Mouse (Mus musculus): Measurements from ENCODE around the gene Phf10. TPM values are rescaled to one million over a fixed set of nuclear protein-coding genes. Genes with fewer than 3 reads are reported as not detected.
"Not testable (repeated sequence)": the region's sequence is repeated elsewhere in the genome, so short reads cannot be mapped to it uniquely, and the experiment has no call there.

Phf10 gene
- polyA plus RNA-seq, 1 experiment from 2014 or later, result 48.6 TPM

- no peak overlapping the region for H3K4me3 ChIP-seq (ENCODE audit: low read depth, low read length)
- DNase-seq (ENCODE audit: low spot score) (no peak), ATAC-seq (replicated peaks; ENCODE audit: low FRiP score, low TSS enrichment, low read depth) (no peak)
- no peaks in the 10 kb centered on the region for H3K27me3 ChIP-seq (replicated peaks; ENCODE audit: control insufficient read depth, insufficient read depth, low read length)
- H3K9ac ChIP-seq (ENCODE audit: low read length), result no peak overlapping the region
- H3K36me3 ChIP-seq (ENCODE audit: control insufficient read depth, insufficient read depth, low read length), result peaks cover 89% of the 10 kb centered on the region
- H3K27ac ChIP-seq (ENCODE audit: low read depth), result no peak overlapping the region
- H3K4me1 ChIP-seq (replicated peaks; ENCODE audit: control insufficient read depth, insufficient read depth, low read length), result peaks cover 10% of the 10 kb centered on the region; the same call in 1 of the 2 replicates
- H3K4me2 ChIP-seq (ENCODE audit: low read length), result no peak overlapping the region
- H3K9me3 ChIP-seq (ENCODE audit: control insufficient read depth, low read length), result no peaks in the 10 kb centered on the region
- 88% methylated on average over 7 of the region's 7 CpGs for WGBS
These were observed 11.8 kb downstream of the Phf10 start for GRCm38 (mm10) chr17:14949161-14949827.

- H3K4me3 ChIP-seq (ENCODE audit: low read depth, low read length), result no peak overlapping the region
- H3K9ac ChIP-seq (ENCODE audit: low read length), result no peak overlapping the region
- no peaks in the 10 kb centered on the region for H3K27me3 ChIP-seq (replicated peaks; ENCODE audit: control insufficient read depth, insufficient read depth, low read length)
- no peak for DNase-seq (ENCODE audit: low spot score)
- 95% methylated on average over 1 of the region's 1 CpGs for WGBS
- peaks cover 20% of the 10 kb centered on the region for H3K4me1 ChIP-seq (replicated peaks; ENCODE audit: control insufficient read depth, insufficient read depth, low read length)
- peak overlapping the region; percentile 95; the same call in 1 of the 2 replicates for H3K4me2 ChIP-seq (ENCODE audit: low read length)
- no peak overlapping the region for H3K27ac ChIP-seq (ENCODE audit: low read depth)
- H3K36me3 ChIP-seq (ENCODE audit: control insufficient read depth, insufficient read depth, low read length), result peaks cover 48% of the 10 kb centered on the region
- no peaks in the 10 kb centered on the region for H3K9me3 ChIP-seq (ENCODE audit: control insufficient read depth, low read length)
- no peak for ATAC-seq (replicated peaks; ENCODE audit: low FRiP score, low TSS enrichment, low read depth)
These were observed 16.5 kb downstream of the Phf10 start for GRCm38 (mm10) chr17:14944551-14944950.

GRCm38 (mm10) chr17:14943729-14944059 lies 17.4 kb downstream of the Phf10 start:
- Histone ChIP-seq H3K4me1 (replicated peaks; ENCODE audit: control insufficient read depth, insufficient read depth, low read length) (peaks cover 20% of the 10 kb centered on the region), H3K9me3 (ENCODE audit: control insufficient read depth, low read length) (no peaks in the 10 kb centered on the region), H3K4me3 (ENCODE audit: low read depth, low read length) (peak overlapping the region; percentile 87), H3K4me2 (ENCODE audit: low read length) (peak overlapping the region; percentile 95), H3K27me3 (replicated peaks; ENCODE audit: control insufficient read depth, insufficient read depth, low read length) (no peaks in the 10 kb centered on the region), H3K9ac (ENCODE audit: low read length) (peak overlapping the region; percentile 77), H3K27ac (ENCODE audit: low read depth) (peak overlapping the region; percentile 65; the same call in 1 of the 2 replicates), H3K36me3 (ENCODE audit: control insufficient read depth, insufficient read depth, low read length) (peaks cover 41% of the 10 kb centered on the region)
- DNase-seq (ENCODE audit: low spot score) (no peak), ATAC-seq (replicated peaks; ENCODE audit: low FRiP score, low TSS enrichment, low read depth) (peak; percentile 17)
- 18% methylated on average over 16 of the region's 16 CpGs for WGBS

GRCm38 (mm10) chr17:14943009-14943728 lies 17.9 kb downstream of the Phf10 start, which contains the start of the genes Wdr27 and 1600012H06Rik:
Wdr27 (minus strand) TSS chr17:14943158.
1600012H06Rik (plus strand) TSS chr17:14943184.
- no peaks in the 10 kb centered on the region for H3K27me3 ChIP-seq (replicated peaks; ENCODE audit: control insufficient read depth, insufficient read depth, low read length)
- peak within 1 kb of the TSS; percentile 77 for H3K9ac ChIP-seq (ENCODE audit: low read length)
- peak within 1 kb of the TSS; percentile 95 for H3K4me2 ChIP-seq (ENCODE audit: low read length)
- H3K27ac ChIP-seq (ENCODE audit: low read depth), result peak within 1 kb of the TSS; percentile 65
- peak within 1 kb of the TSS; percentile 87 for H3K4me3 ChIP-seq (ENCODE audit: low read depth, low read length)
- under 1% methylated on average over 54 of the region's 54 CpGs for WGBS
- H3K9me3 ChIP-seq (ENCODE audit: control insufficient read depth, low read length), result no peaks in the 10 kb centered on the region
- DNase-seq (ENCODE audit: low spot score), result peak; percentile 99
- H3K4me1 ChIP-seq (replicated peaks; ENCODE audit: control insufficient read depth, insufficient read depth, low read length), result peaks cover 20% of the 10 kb centered on the region
- ATAC-seq (replicated peaks; ENCODE audit: low FRiP score, low TSS enrichment, low read depth), result peak; percentile 98
- peaks cover 35% of the 10 kb centered on the region for H3K36me3 ChIP-seq (ENCODE audit: control insufficient read depth, insufficient read depth, low read length)

- WGBS, result 70% methylated on average over 6 of the region's 6 CpGs
- H3K9me3 ChIP-seq (ENCODE audit: control insufficient read depth, low read length); ATAC-seq (replicated peaks; ENCODE audit: low FRiP score, low TSS enrichment, low read depth); H3K27me3 ChIP-seq (replicated peaks; ENCODE audit: control insufficient read depth, insufficient read depth, low read length); DNase-seq (ENCODE audit: low spot score): not testable (repeated sequence)
- peak overlapping the region; percentile 77; the same call in 1 of the 2 replicates for H3K9ac ChIP-seq (ENCODE audit: low read length)
- peak overlapping the region; percentile 56 for H3K4me2 ChIP-seq (ENCODE audit: low read length)
- H3K4me1 ChIP-seq (replicated peaks; ENCODE audit: control insufficient read depth, insufficient read depth, low read length), result peaks cover 20% of the 10 kb centered on the region
- 0 out of 2 replicates have a peak overlapping the region, but pooled peaks have one; percentile 34 for H3K27ac ChIP-seq (ENCODE audit: low read depth)
- peak overlapping the region; percentile 87 for H3K4me3 ChIP-seq (ENCODE audit: low read depth, low read length)
- H3K36me3 ChIP-seq (ENCODE audit: control insufficient read depth, insufficient read depth, low read length), result peaks cover 31% of the 10 kb centered on the region
These were observed 18.9 kb downstream of the Phf10 start for GRCm38 (mm10) chr17:14942181-14942580.

- Histone ChIP-seq H3K9ac (ENCODE audit: low read length) (no peak overlapping the region), H3K4me1 (replicated peaks; ENCODE audit: control insufficient read depth, insufficient read depth, low read length) (no peaks in the 10 kb centered on the region), H3K4me3 (ENCODE audit: low read depth, low read length) (no peak overlapping the region), H3K36me3 (ENCODE audit: control insufficient read depth, insufficient read depth, low read length) (no peaks in the 10 kb centered on the region), H3K4me2 (ENCODE audit: low read length) (no peak overlapping the region), H3K9me3 (ENCODE audit: control insufficient read depth, low read length) (no peaks in the 10 kb centered on the region), H3K27ac (ENCODE audit: low read depth) (no peak overlapping the region), H3K27me3 (replicated peaks; ENCODE audit: control insufficient read depth, insufficient read depth, low read length) (no peaks in the 10 kb centered on the region)
- ATAC-seq (replicated peaks; ENCODE audit: low FRiP score, low TSS enrichment, low read depth) (no peak), DNase-seq (ENCODE audit: low spot score) (no peak)
- WGBS, result 59% methylated on average over 5 of the region's 5 CpGs
These were observed 25.1 kb downstream of the Phf10 start for GRCm38 (mm10) chr17:14935841-14936605.

GRCm38 (mm10) chr17:14935280-14935679 lies 25.8 kb downstream of the Phf10 start:
- not testable (repeated sequence) for ATAC-seq (replicated peaks; ENCODE audit: low FRiP score, low TSS enrichment, low read depth)

GRCm38 (mm10) chr17:14931469-14931868 lies 29.6 kb downstream of the Phf10 start:
- WGBS, result 83% methylated on average over 5 of the region's 5 CpGs
- Histone ChIP-seq H3K27ac (ENCODE audit: low read depth) (no peak overlapping the region), H3K4me2 (ENCODE audit: low read length) (no peak overlapping the region), H3K4me3 (ENCODE audit: low read depth, low read length) (no peak overlapping the region), H3K36me3 (ENCODE audit: control insufficient read depth, insufficient read depth, low read length) (no peaks in the 10 kb centered on the region), H3K9me3 (ENCODE audit: control insufficient read depth, low read length) (no peaks in the 10 kb centered on the region), H3K4me1 (replicated peaks; ENCODE audit: control insufficient read depth, insufficient read depth, low read length) (no peaks in the 10 kb centered on the region), H3K9ac (ENCODE audit: low read length) (no peak overlapping the region), H3K27me3 (replicated peaks; ENCODE audit: control insufficient read depth, insufficient read depth, low read length) (no peaks in the 10 kb centered on the region)
- ATAC-seq (replicated peaks; ENCODE audit: low FRiP score, low TSS enrichment, low read depth) (no peak), DNase-seq (ENCODE audit: low spot score) (no peak)

More at GRCm38 (mm10) chr17:14935280-14935679, 25.8 kb downstream of the Phf10 start:
- not testable (repeated sequence) for H3K9ac ChIP-seq (ENCODE audit: low read length); DNase-seq (ENCODE audit: low spot score); H3K9me3 ChIP-seq (ENCODE audit: control insufficient read depth, low read length); H3K4me2 ChIP-seq (ENCODE audit: low read length); H3K27ac ChIP-seq (ENCODE audit: low read depth); H3K4me1 ChIP-seq (replicated peaks; ENCODE audit: control insufficient read depth, insufficient read depth, low read length); H3K27me3 ChIP-seq (replicated peaks; ENCODE audit: control insufficient read depth, insufficient read depth, low read length); H3K36me3 ChIP-seq (ENCODE audit: control insufficient read depth, insufficient read depth, low read length); H3K4me3 ChIP-seq (ENCODE audit: low read depth, low read length)
- WGBS, result 79% methylated on average over 14 of the region's 14 CpGs
